Mouse (Mus musculus) thymus, adult 2 months (tissue): ENCODE data around the gene Naa80. TPM values are rescaled to one million over a fixed set of nuclear protein-coding genes. Genes with fewer than 3 reads are reported as not detected.
A peak's percentile ranks its signal among the peaks of the same experiment; 100 is the strongest.

Experiments
- DNase-seq: peaks from one replicate; pipeline ENCODE4 v3.0.0; 2021
- H3K27ac ChIP-seq: fragments of 200-500 bp; 2 replicates; pipeline ENCODE4 v1.5.1; 2012; ENCODE audit warnings: low read length, control low read depth; ENCODE audit not compliant: control insufficient read depth, insufficient read depth
- H3K27me3 ChIP-seq: fragments of 200-500 bp; 2 replicates; pipeline ENCODE4 v1.6.1; 2012; ENCODE audit warnings: mild to moderate bottlenecking, low read length, moderate library complexity, mixed read lengths; ENCODE audit not compliant: control insufficient read depth, insufficient read depth
- H3K36me3 ChIP-seq: fragments of 200-500 bp; 2 replicates; pipeline ENCODE4 v1.6.1; 2012; ENCODE audit warnings: mild to moderate bottlenecking, low read length, moderate library complexity; ENCODE audit not compliant: control insufficient read depth, insufficient read depth
- H3K4me1 ChIP-seq: fragments of 200-500 bp; replicated peaks from 2 replicates; pipeline ENCODE4 v1.6.1; 2012; ENCODE audit warnings: low read length; ENCODE audit not compliant: control insufficient read depth, insufficient read depth
- H3K4me3 ChIP-seq: fragments of 200-500 bp; 2 replicates; pipeline ENCODE4 v1.5.1; 2012; ENCODE audit warnings: mild to moderate bottlenecking, low read length, control low read depth, moderate library complexity; ENCODE audit not compliant: control insufficient read depth, insufficient read depth
- CTCF ChIP-seq: fragments of 200-500 bp; IDR thresholded peaks from 2 replicates; pipeline ENCODE4 v1.5.1; 2012; ENCODE audit warnings: mild to moderate bottlenecking, control low read depth, low read length, moderate library complexity, borderline replicate concordance; ENCODE audit not compliant: control insufficient read depth, poor library complexity, insufficient read depth; ENCODE audit errors: extremely low read depth
- POLR2A ChIP-seq: fragments of 200-500 bp; IDR thresholded peaks from 2 replicates; pipeline ENCODE4 v1.6.1; 2012; ENCODE audit warnings: mild to moderate bottlenecking, low read length, control low read depth, moderate library complexity; ENCODE audit not compliant: control insufficient read depth, poor library complexity, insufficient read depth; ENCODE audit errors: extremely low read depth
- WGBS: fragments of 180-500 bp; shearing (Covaris S2); methylation state at CpG from one replicate; pipeline ENCODE4 v1.1.7; 2018; 5-methylcytosine and 5-hydroxymethylcytosine counted together
- polyA plus RNA-seq: library from polyadenylated mRNA; depleted of rRNA; stranded (reverse); fragments of >200 nt; gene quantifications from 2 replicates; pipeline ENCODE4 v1.2.3, GENCODE M21; 2012

Gene Naa80
- polyA plus RNA-seq, 1 experiment, result 103 TPM

- Histone ChIP-seq H3K4me1 (peaks cover 16% of the 10 kb centered on the region), H3K4me3 (peak overlapping the region; percentile 59), H3K36me3 (0 out of 2 replicates have a peak, but pooled peaks cover 6% of the 10 kb centered on the region), H3K27me3 (no peaks in the 10 kb centered on the region), H3K27ac (no peak overlapping the region)
- WGBS, result 1% methylated on average over 33 of the region's 33 CpGs
- no peak for DNase-seq
- TF ChIP-seq CTCF, result no peak
- TF ChIP-seq POLR2A, result no peak
Measured at GRCm38 (mm10) chr9:107587833-107588639, 9.3 kb downstream of the Naa80 start.

DNA sequence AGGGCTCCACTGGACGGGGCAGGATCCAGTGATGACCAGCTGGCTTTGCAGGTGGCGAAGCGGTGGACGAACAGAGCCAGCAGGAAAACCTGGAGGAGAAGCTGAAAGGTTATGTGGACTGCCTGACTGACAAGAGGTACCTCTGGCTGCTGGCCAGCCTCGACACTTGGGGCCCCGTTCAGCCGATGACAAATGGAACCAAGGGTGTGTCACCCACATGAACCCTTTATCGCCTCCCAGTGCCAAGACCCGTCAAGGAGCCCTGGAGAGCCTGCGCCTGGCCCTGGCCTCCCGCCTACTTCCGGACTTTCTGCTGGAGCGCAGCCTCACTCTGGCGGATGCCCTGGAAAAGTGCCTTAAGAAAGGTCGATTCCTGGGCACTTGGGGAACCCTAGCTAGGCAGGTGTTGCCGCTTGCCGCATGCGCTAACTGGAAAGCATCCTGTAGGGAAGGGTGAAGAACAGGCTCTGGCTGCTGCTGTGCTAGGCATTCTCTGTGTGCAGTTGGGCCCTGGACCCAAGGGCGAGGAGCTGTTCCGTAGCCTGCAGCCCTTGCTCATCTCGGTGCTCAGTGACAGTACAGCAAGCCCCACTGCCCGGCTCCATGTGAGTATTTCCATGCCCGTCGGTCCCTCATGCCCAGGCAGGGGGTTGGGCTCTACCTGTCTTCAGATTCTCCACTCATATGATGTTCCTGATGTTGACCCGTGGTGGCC lies 11.5 kb downstream of the Naa80 start:
- H3K4me3 ChIP-seq, result no peak overlapping the region
- TF ChIP-seq CTCF, result no peak
- no peak for TF ChIP-seq POLR2A
- H3K4me1 ChIP-seq, result peaks cover 16% of the 10 kb centered on the region
- DNase-seq, result no peak
- H3K27ac ChIP-seq, result no peak overlapping the region
- H3K27me3 ChIP-seq, result no peaks in the 10 kb centered on the region
- H3K36me3 ChIP-seq, result peaks cover 6% of the 10 kb centered on the region; the same call in 1 of the 2 replicates
- 96% methylated on average over 25 of the region's 25 CpGs for WGBS

DNA sequence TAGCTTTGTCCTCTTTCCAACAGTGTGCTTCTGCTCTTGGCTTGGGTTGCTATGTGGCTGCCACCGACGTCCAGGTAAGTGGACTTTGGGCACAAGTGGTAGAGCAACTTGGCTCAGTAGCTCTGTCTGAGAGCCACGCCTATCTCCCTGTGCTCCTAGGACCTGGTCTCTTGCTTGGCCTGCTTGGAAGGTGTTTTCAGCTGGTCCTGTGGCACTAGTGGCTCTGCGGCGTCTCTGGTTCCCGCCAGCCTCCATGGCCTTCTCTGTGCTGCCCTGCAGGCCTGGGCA lies 12.0 kb downstream of the Naa80 start:
- no peaks in the 10 kb centered on the region for H3K27me3 ChIP-seq
- TF ChIP-seq CTCF (no peak), POLR2A (no peak)
- no peak overlapping the region for H3K27ac ChIP-seq
- WGBS, result 98% methylated on average over 6 of the region's 6 CpGs
- no peak for DNase-seq
- H3K36me3 ChIP-seq, result peaks cover 6% of the 10 kb centered on the region; the same call in 1 of the 2 replicates
- H3K4me3 ChIP-seq, result no peak overlapping the region
- peaks cover 16% of the 10 kb centered on the region for H3K4me1 ChIP-seq

DNA sequence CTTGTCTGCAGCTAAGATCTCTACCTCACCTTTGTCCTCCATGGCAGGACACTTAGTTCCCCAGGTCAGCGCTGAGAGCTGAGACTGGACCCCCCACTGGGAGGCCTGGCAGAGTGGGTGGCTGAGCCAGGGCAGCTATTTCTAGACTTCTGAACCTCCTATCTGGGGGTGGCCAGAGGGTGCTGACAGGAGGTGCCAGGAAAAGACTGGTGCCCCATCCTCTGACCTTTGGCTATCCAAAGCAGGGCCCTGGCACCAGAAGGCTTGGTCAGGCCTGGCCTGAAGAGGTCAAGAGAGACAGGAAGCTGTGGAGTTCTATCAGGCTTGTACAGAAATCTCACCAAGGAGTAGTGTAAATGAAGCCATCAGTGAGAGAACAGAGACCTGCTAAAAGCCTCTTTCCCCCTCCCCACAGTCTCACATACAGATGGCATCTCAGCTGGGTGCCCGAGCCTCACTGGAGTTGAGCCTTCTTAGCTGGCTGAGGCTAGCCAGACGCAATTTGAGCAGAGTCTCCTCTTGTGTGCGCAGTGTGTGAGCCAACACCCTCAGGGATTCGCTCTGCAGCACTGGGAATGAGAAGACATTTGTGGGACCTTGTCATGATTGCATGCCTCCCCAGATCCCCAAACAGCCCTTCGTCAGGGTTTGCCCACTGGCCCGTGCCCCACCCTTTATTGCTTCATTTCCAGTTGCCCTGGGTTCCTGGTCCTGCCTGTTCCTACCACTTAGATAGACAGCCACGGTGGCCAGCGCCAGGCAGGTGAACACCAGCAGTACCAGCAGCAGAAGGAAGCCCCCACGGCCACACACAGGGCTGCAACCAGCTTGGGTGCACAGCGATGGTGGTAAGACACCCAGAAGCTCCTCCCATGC lies 14.7 kb downstream of the Naa80 start:
- H3K4me3 ChIP-seq, result no peak overlapping the region
- H3K27me3 ChIP-seq, result no peaks in the 10 kb centered on the region
- DNase-seq, result no peak
- H3K36me3 ChIP-seq, result peaks cover 6% of the 10 kb centered on the region; the same call in 1 of the 2 replicates
- peaks cover 7% of the 10 kb centered on the region; the same call in 1 of the 2 replicates for H3K4me1 ChIP-seq
- H3K27ac ChIP-seq, result no peak overlapping the region
- TF ChIP-seq POLR2A (no peak), CTCF (no peak)
- 96% methylated on average over 11 of the region's 11 CpGs for WGBS

- Histone ChIP-seq H3K27ac (peak overlapping the region; percentile 1; the same call in 1 of the 2 replicates), H3K4me3 (no peak overlapping the region), H3K36me3 (peaks cover 6% of the 10 kb centered on the region; the same call in 1 of the 2 replicates), H3K27me3 (no peaks in the 10 kb centered on the region), H3K4me1 (no peaks in the 10 kb centered on the region)
- no peak for TF ChIP-seq CTCF
- no peak for TF ChIP-seq POLR2A
- WGBS, result 95% methylated on average over 8 of the region's 8 CpGs
- no peak for DNase-seq
Measured at GRCm38 (mm10) chr9:107594281-107595062, 15.8 kb downstream of the Naa80 start.
